Mouse (Mus musculus) liver, embryonic 15.5 days (tissue): ENCODE measurements at regions not wholly inside any gene's neighbourhood (a gene's known extent, or its start where the extent isn't known, plus 50 kb on each side); places are given as distances from the start of the nearest gene placed in this dataset.
A peak's percentile ranks its signal among the peaks of the same experiment; 100 is the strongest.

ENCODE experiments used
- ATAC-seq: fragments of 200-750 bp; cut with Nextera tagmentation; 2 replicates; pipeline ENCODE4 v1.8.0; 2017; ENCODE audit warnings: moderate number of reproducible peaks, mild to moderate bottlenecking, moderate library complexity; ENCODE audit not compliant: insufficient read depth
- H3K27ac ChIP-seq: fragments of 300-500 bp; sonication (generic); replicated peaks from 2 replicates; pipeline ENCODE4 v1.5.1; 2015; ENCODE audit warnings: mild to moderate bottlenecking, inconsistent platforms
- H3K27me3 ChIP-seq: fragments of 300-500 bp; sonication (generic); 2 replicates; pipeline ENCODE4 v1.6.1; 2015; ENCODE audit warnings: mild to moderate bottlenecking, inconsistent platforms
- H3K36me3 ChIP-seq: fragments of 300-500 bp; sonication (generic); replicated peaks from 2 replicates; pipeline ENCODE4 v1.6.1; 2015; ENCODE audit warnings: moderate library complexity, mild to moderate bottlenecking, inconsistent platforms
- H3K4me1 ChIP-seq: fragments of 300-500 bp; sonication (generic); replicated peaks from 2 replicates; pipeline ENCODE4 v1.6.1; 2015; ENCODE audit warnings: inconsistent platforms
- H3K4me2 ChIP-seq: fragments of 300-500 bp; sonication (generic); 2 replicates; pipeline ENCODE4 v1.6.1; 2015; ENCODE audit warnings: moderate library complexity, mild to moderate bottlenecking, inconsistent platforms
- H3K4me3 ChIP-seq: fragments of 300-500 bp; sonication (generic); replicated peaks from 2 replicates; pipeline ENCODE4 v1.5.1; 2015; ENCODE audit warnings: mild to moderate bottlenecking, inconsistent platforms
- H3K9ac ChIP-seq: fragments of 300-500 bp; sonication (generic); 2 replicates; pipeline ENCODE4 v1.6.1; 2015; ENCODE audit warnings: moderate library complexity, mild to moderate bottlenecking, inconsistent platforms
- H3K9me3 ChIP-seq: fragments of 300-500 bp; sonication (generic); replicated peaks from 2 replicates; pipeline ENCODE4 v1.6.1; 2016; ENCODE audit warnings: inconsistent platforms
- WGBS: fragments of 180-500 bp; shearing (Covaris S2); methylation state at CpG from one replicate; pipeline ENCODE4 v1.1.7; 2015; ENCODE audit warnings: mixed read lengths; ENCODE audit not compliant: insufficient replicate concordance; 5-methylcytosine and 5-hydroxymethylcytosine counted together

- ATAC-seq: peak; percentile 56
- 51% methylated on average over 3 of the region's 3 CpGs for WGBS
- no peaks in the 10 kb centered on the region for H3K4me1 ChIP-seq
- H3K27ac ChIP-seq: peak overlapping the region; percentile 70
- H3K4me2 ChIP-seq: peak overlapping the region; percentile 36
- H3K27me3 ChIP-seq: no peaks in the 10 kb centered on the region
- 0 out of 2 replicates have a peak overlapping the region, but pooled peaks have one; percentile 8 for H3K4me3 ChIP-seq
- H3K9me3 ChIP-seq: no peaks in the 10 kb centered on the region
- no peak overlapping the region for H3K9ac ChIP-seq
- no peaks in the 10 kb centered on the region for H3K36me3 ChIP-seq
Observed at GRCm38 (mm10) chr10:122386748-122387147, 61.6 kb upstream of the Avpr1a start.

- Histone ChIP-seq H3K4me1 (no peaks in the 10 kb centered on the region), H3K4me3 (no peak overlapping the region), H3K4me2 (no peak overlapping the region), H3K36me3 (no peaks in the 10 kb centered on the region), H3K27me3 (no peaks in the 10 kb centered on the region), H3K9ac (no peak overlapping the region), H3K9me3 (no peaks in the 10 kb centered on the region), H3K27ac (0 out of 2 replicates have a peak overlapping the region, but pooled peaks have one; percentile 19)
- peak; percentile 57; the same call in 1 of the 2 replicates for ATAC-seq
- 51% methylated on average over 3 of the region's 3 CpGs for WGBS
Observed at GRCm38 (mm10) chr10:122379661-122380344, 68.5 kb upstream of the Avpr1a start.

- H3K27ac ChIP-seq: no peak overlapping the region
- no peaks in the 10 kb centered on the region for H3K36me3 ChIP-seq
- WGBS: 67% methylated on average over 9 of the region's 9 CpGs
- H3K9ac ChIP-seq: no peak overlapping the region
- no peaks in the 10 kb centered on the region for H3K4me1 ChIP-seq
- no peaks in the 10 kb centered on the region for H3K27me3 ChIP-seq
- no peak overlapping the region for H3K4me3 ChIP-seq
- H3K9me3 ChIP-seq: no peaks in the 10 kb centered on the region
- no peak overlapping the region for H3K4me2 ChIP-seq
- no peak for ATAC-seq
Observed at GRCm38 (mm10) chr10:122343291-122343690, 105.0 kb upstream of the Avpr1a start.

- ATAC-seq: no peak
- no peaks in the 10 kb centered on the region for H3K9me3 ChIP-seq
- no peak overlapping the region for H3K4me3 ChIP-seq
- 61% methylated on average over 12 of the region's 12 CpGs for WGBS
- no peak overlapping the region for H3K27ac ChIP-seq
- no peak overlapping the region for H3K9ac ChIP-seq
- H3K4me1 ChIP-seq: no peaks in the 10 kb centered on the region
- H3K27me3 ChIP-seq: no peaks in the 10 kb centered on the region
- no peak overlapping the region for H3K4me2 ChIP-seq
- H3K36me3 ChIP-seq: no peaks in the 10 kb centered on the region
Observed at GRCm38 (mm10) chr10:122342356-122342755, 105.9 kb upstream of the Avpr1a start.

GRCm38 (mm10) chr10:122326851-122327250 is 121.4 kb upstream of the Avpr1a start:
- no peak for ATAC-seq
- H3K36me3 ChIP-seq: no peaks in the 10 kb centered on the region
- no peaks in the 10 kb centered on the region for H3K27me3 ChIP-seq
- H3K4me1 ChIP-seq: no peaks in the 10 kb centered on the region
- 59% methylated on average over 6 of the region's 6 CpGs for WGBS
- no peak overlapping the region for H3K4me2 ChIP-seq
- no peak overlapping the region for H3K4me3 ChIP-seq
- no peak overlapping the region for H3K9ac ChIP-seq
- no peaks in the 10 kb centered on the region for H3K9me3 ChIP-seq
- H3K27ac ChIP-seq: no peak overlapping the region

- no peak overlapping the region for H3K9ac ChIP-seq
- no peaks in the 10 kb centered on the region for H3K36me3 ChIP-seq
- no peaks in the 10 kb centered on the region for H3K9me3 ChIP-seq
- H3K27me3 ChIP-seq: no peaks in the 10 kb centered on the region
- ATAC-seq: no peak
- H3K4me1 ChIP-seq: no peaks in the 10 kb centered on the region
- H3K4me3 ChIP-seq: no peak overlapping the region
- H3K4me2 ChIP-seq: no peak overlapping the region
- no peak overlapping the region for H3K27ac ChIP-seq
- 65% methylated on average over 4 of the region's 4 CpGs for WGBS
Observed at GRCm38 (mm10) chr10:122318886-122319285, 129.4 kb upstream of the Avpr1a start.

- Histone ChIP-seq H3K9ac (no peak overlapping the region), H3K4me3 (no peak overlapping the region), H3K9me3 (no peaks in the 10 kb centered on the region), H3K27ac (no peak overlapping the region), H3K27me3 (no peaks in the 10 kb centered on the region), H3K36me3 (no peaks in the 10 kb centered on the region), H3K4me2 (no peak overlapping the region), H3K4me1 (no peaks in the 10 kb centered on the region)
- 54% methylated on average over 3 of the region's 3 CpGs for WGBS
- no peak for ATAC-seq
Observed at GRCm38 (mm10) chr10:122310646-122311193, 137.6 kb upstream of the Avpr1a start.

- 51% methylated on average over 3 of the region's 3 CpGs for WGBS
- no peak overlapping the region for H3K9ac ChIP-seq
- H3K36me3 ChIP-seq: no peaks in the 10 kb centered on the region
- no peak overlapping the region for H3K4me3 ChIP-seq
- no peak for ATAC-seq
- H3K27me3 ChIP-seq: no peaks in the 10 kb centered on the region
- no peak overlapping the region for H3K4me2 ChIP-seq
- H3K9me3 ChIP-seq: no peaks in the 10 kb centered on the region
- no peak overlapping the region for H3K27ac ChIP-seq
- H3K4me1 ChIP-seq: no peaks in the 10 kb centered on the region
Observed at GRCm38 (mm10) chr10:122308691-122309090, 139.6 kb upstream of the Avpr1a start.

- H3K4me2 ChIP-seq: no peak overlapping the region
- H3K4me3 ChIP-seq: no peak overlapping the region
- H3K9ac ChIP-seq: no peak overlapping the region
- no peak overlapping the region for H3K27ac ChIP-seq
- 49% methylated on average over 6 of the region's 6 CpGs for whole genome bisulfite sequencing
- H3K27me3 ChIP-seq: no peaks in the 10 kb centered on the region
- H3K4me1 ChIP-seq: no peaks in the 10 kb centered on the region
- no peaks in the 10 kb centered on the region for H3K9me3 ChIP-seq
- ATAC-seq: no peak
- H3K36me3 ChIP-seq: no peaks in the 10 kb centered on the region
Observed at GRCm38 (mm10) chr10:122302259-122302658, 146.0 kb upstream of the Avpr1a start.

- 59% methylated on average over 5 of the region's 5 CpGs for WGBS
- no peaks in the 10 kb centered on the region for H3K36me3 ChIP-seq
- H3K9me3 ChIP-seq: no peaks in the 10 kb centered on the region
Observed at GRCm38 (mm10) chr10:122295921-122296425, 152.3 kb upstream of the Avpr1a start.

GRCm38 (mm10) chr10:122291611-122292010 is 156.7 kb upstream of the Avpr1a start:
- Histone ChIP-seq H3K27ac (no peak overlapping the region), H3K4me1 (no peaks in the 10 kb centered on the region), H3K9ac (no peak overlapping the region), H3K27me3 (no peaks in the 10 kb centered on the region), H3K4me3 (no peak overlapping the region), H3K36me3 (no peaks in the 10 kb centered on the region), H3K4me2 (no peak overlapping the region), H3K9me3 (no peaks in the 10 kb centered on the region)
- ATAC-seq: no peak
- 60% methylated on average over 2 of the region's 2 CpGs for WGBS

More at GRCm38 (mm10) chr10:122295921-122296425, 152.3 kb upstream of the Avpr1a start:
- ATAC-seq: no peak
- H3K9ac ChIP-seq: no peak overlapping the region
- H3K27ac ChIP-seq: no peak overlapping the region
- H3K27me3 ChIP-seq: no peaks in the 10 kb centered on the region
- no peaks in the 10 kb centered on the region for H3K4me1 ChIP-seq
- H3K4me2 ChIP-seq: no peak overlapping the region
- H3K4me3 ChIP-seq: no peak overlapping the region
